Mouse (Mus musculus) ES-Bruce4 (cell line): ENCODE data around the gene Olfr560. TPM values are rescaled to one million over a fixed set of nuclear protein-coding genes. Genes with fewer than 3 reads are reported as not detected.

Experiments
- H3K27ac ChIP-seq: 2 replicates; pipeline ENCODE4 v1.5.1; 2012; ENCODE audit warnings: low read length, inconsistent platforms; ENCODE audit not compliant: insufficient read depth
- H3K27me3 ChIP-seq: 2 replicates; pipeline ENCODE4 v1.6.1; 2012; ENCODE audit warnings: mild to moderate bottlenecking, low read length, inconsistent platforms; ENCODE audit not compliant: control insufficient read depth, poor library complexity, insufficient read depth, severe bottlenecking
- H3K36me3 ChIP-seq: 2 replicates; pipeline ENCODE4 v1.6.1; 2012; ENCODE audit warnings: inconsistent platforms, mild to moderate bottlenecking, low read length, moderate library complexity; ENCODE audit not compliant: control insufficient read depth, poor library complexity, insufficient read depth, severe bottlenecking
- H3K4me1 ChIP-seq: one replicate; pipeline ENCODE4 v1.8.1; 2011; ENCODE audit warnings: low read length; ENCODE audit not compliant: control insufficient read depth, insufficient read depth
- H3K4me3 ChIP-seq: 2 replicates; pipeline ENCODE4 v1.5.1; 2011; ENCODE audit warnings: low read depth, mild to moderate bottlenecking, low read length
- H3K9ac ChIP-seq: 2 replicates; pipeline ENCODE4 v1.6.1; 2012; ENCODE audit warnings: low read depth, mild to moderate bottlenecking, inconsistent platforms; ENCODE audit not compliant: poor library complexity, severe bottlenecking
- H3K9me3 ChIP-seq: replicated peaks from 2 replicates; pipeline ENCODE4 v1.6.1; 2012; ENCODE audit warnings: mild to moderate bottlenecking, low read length, inconsistent platforms; ENCODE audit not compliant: control insufficient read depth, poor library complexity, insufficient read depth, severe bottlenecking
- CTCF ChIP-seq: IDR thresholded peaks from one replicate; pipeline ENCODE4 v1.8.1; 2011; ENCODE audit warnings: low read depth, low read length
- EP300 ChIP-seq: IDR thresholded peaks from 2 replicates; pipeline ENCODE4 v1.6.1; 2011; ENCODE audit warnings: low read depth, low read length; ENCODE audit not compliant: insufficient read depth
- POLR2A ChIP-seq: IDR thresholded peaks from one replicate; pipeline ENCODE4 v1.8.1; 2011; ENCODE audit warnings: low read length; ENCODE audit not compliant: insufficient read depth
- polyA plus RNA-seq: library from polyadenylated mRNA; stranded (reverse); fragments of >200 nt; gene quantifications from 2 replicates; pipeline ENCODE4 v1.2.4, GENCODE M21; 2011; ENCODE audit warnings: low read depth; ENCODE audit not compliant: missing spikeins, insufficient read depth, insufficient read length

Olfr560 gene
- polyA plus RNA-seq, 1 experiment: not detected

GRCm38 (mm10) chr7:102727391-102727790, 31.8 kb downstream of the Olfr560 start, which contains the start of gene Olfr559:
Gene Olfr559, minus strand, starts transcription at chr7:102727491.
- Histone ChIP-seq H3K9ac (no peak within 1 kb of the TSS), H3K4me1 (no peaks in the 10 kb centered on the region), H3K27me3 (no peaks in the 10 kb centered on the region), H3K36me3 (no peaks in the 10 kb centered on the region), H3K27ac (no peak within 1 kb of the TSS), H3K4me3 (no peak within 1 kb of the TSS), H3K9me3 (no peaks in the 10 kb centered on the region)
- TF ChIP-seq EP300 (no peak), CTCF (no peak), POLR2A (no peak)

- Histone ChIP-seq H3K27ac (no peak within 1 kb of the TSS), H3K9me3 (no peaks in the 10 kb centered on the region), H3K4me1 (no peaks in the 10 kb centered on the region), H3K36me3 (no peaks in the 10 kb centered on the region), H3K27me3 (no peaks in the 10 kb centered on the region), H3K9ac (no peak within 1 kb of the TSS), H3K4me3 (no peak within 1 kb of the TSS)
- TF ChIP-seq POLR2A: no peak
- no peak for TF ChIP-seq EP300
- TF ChIP-seq CTCF: no peak
Measured at GRCm38 (mm10) chr7:102718970-102719369, 40.2 kb downstream of the Olfr560 start, which contains the start of gene Olfr33. Gene Olfr33, minus strand, starts transcription at chr7:102719070.

DNA sequence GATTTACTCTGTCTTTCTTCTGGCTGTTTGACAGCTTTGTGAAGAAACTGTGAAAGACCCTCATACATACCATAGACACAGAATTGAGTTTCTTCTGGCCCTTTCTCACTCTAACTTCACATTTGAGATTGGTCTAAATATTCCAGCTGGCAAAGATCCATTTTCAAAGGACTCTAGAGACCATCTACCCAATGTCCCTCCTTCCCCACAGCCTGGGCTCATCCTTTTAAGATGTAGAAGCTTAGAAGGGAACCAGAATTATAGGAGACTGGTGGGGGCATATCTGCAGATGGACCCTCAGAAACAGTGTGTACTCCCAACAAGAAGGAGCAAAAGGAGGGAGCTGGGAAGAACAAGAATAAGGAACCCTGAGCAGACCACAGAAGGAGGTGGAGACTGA, 57.3 kb downstream of the Olfr560 start, which contains the start of gene Olfr558:
TSS of gene Olfr558 (plus strand) at position 301 of the 400 bp plus-strand sequence.
- no peak for TF ChIP-seq POLR2A
- TF ChIP-seq EP300: no peak
- TF ChIP-seq CTCF: no peak
- Histone ChIP-seq H3K9me3 (no peaks in the 10 kb centered on the region), H3K4me1 (no peaks in the 10 kb centered on the region), H3K27ac (no peak within 1 kb of the TSS), H3K4me3 (no peak within 1 kb of the TSS), H3K9ac (no peak within 1 kb of the TSS), H3K27me3 (no peaks in the 10 kb centered on the region), H3K36me3 (no peaks in the 10 kb centered on the region)

Other genes with a start within 250 kb of the Olfr560 start
- not detected in 2 replicates for gene Olfr547, start 224.6 kb downstream of the Olfr560 start, polyA plus RNA-seq
- not detected in 2 replicates for gene Olfr548-ps1, start 218.5 kb downstream of the Olfr560 start, polyA plus RNA-seq
- not detected in 2 replicates for gene Olfr549, start 209.5 kb downstream of the Olfr560 start, polyA plus RNA-seq
- gene Trim21, start 193.9 kb downstream of the Olfr560 start, polyA plus RNA-seq: 8.6 and 9.9 TPM in 2 replicates
- not detected in 2 replicates for gene Olfr550, start 187.9 kb downstream of the Olfr560 start, polyA plus RNA-seq
- gene Olfr551, start 167.5 kb downstream of the Olfr560 start, polyA plus RNA-seq: not detected in 2 replicates
- gene Olfr552, start 161.6 kb downstream of the Olfr560 start, polyA plus RNA-seq: not detected in 2 replicates
- not detected in 2 replicates for gene Olfr553, start 141.1 kb downstream of the Olfr560 start, polyA plus RNA-seq
- not detected in 2 replicates for gene Olfr554, start 120.9 kb downstream of the Olfr560 start, polyA plus RNA-seq
- not detected in 2 replicates for gene Olfr555, start 100.5 kb downstream of the Olfr560 start, polyA plus RNA-seq
- not detected in 2 replicates for gene Olfr556, start 94.5 kb downstream of the Olfr560 start, polyA plus RNA-seq
- gene Trim68, start 72.0 kb downstream of the Olfr560 start, polyA plus RNA-seq: 7.6 and 9.9 TPM in 2 replicates
- not detected in 2 replicates for gene Olfr557, start 63.5 kb downstream of the Olfr560 start, polyA plus RNA-seq
- not detected in 2 replicates for gene Olfr558, start 57.2 kb downstream of the Olfr560 start, polyA plus RNA-seq
- not detected in 2 replicates for gene Olfr33, start 40.3 kb downstream of the Olfr560 start, polyA plus RNA-seq
- not detected in 2 replicates for gene Olfr559, start 31.9 kb downstream of the Olfr560 start, polyA plus RNA-seq
- gene Olfr78, start 105 bp upstream of the Olfr560 start, polyA plus RNA-seq: not detected in 2 replicates
- gene Olfr561, start 11.9 kb upstream of the Olfr560 start, polyA plus RNA-seq: not detected in 2 replicates
- gene Olfr564, start 44.1 kb upstream of the Olfr560 start, polyA plus RNA-seq: not detected in 2 replicates
- gene Olfr566, start 99.4 kb upstream of the Olfr560 start, polyA plus RNA-seq: not detected in 2 replicates
- not detected in 2 replicates for gene Olfr568, start 117.8 kb upstream of the Olfr560 start, polyA plus RNA-seq
- gene Olfr569, start 131.5 kb upstream of the Olfr560 start, polyA plus RNA-seq: not detected in 2 replicates
- gene Olfr570, start 135.2 kb upstream of the Olfr560 start, polyA plus RNA-seq: not detected in 2 replicates
- 0.33 and 0.39 TPM in 2 replicates for gene Olfr571, start 158.2 kb upstream of the Olfr560 start, polyA plus RNA-seq
- gene Olfr572, start 165.0 kb upstream of the Olfr560 start, polyA plus RNA-seq: not detected in 2 replicates
- gene Olfr573-ps1, start 183.2 kb upstream of the Olfr560 start, polyA plus RNA-seq: not detected in 2 replicates
- gene Olfr574, start 189.1 kb upstream of the Olfr560 start, polyA plus RNA-seq: not detected in 2 replicates
- not detected in 2 replicates for gene Olfr575, start 199.4 kb upstream of the Olfr560 start, polyA plus RNA-seq
- 0.19 TPM in 1 of 2 replicates, not detected in the other for gene Olfr576, start 203.3 kb upstream of the Olfr560 start, polyA plus RNA-seq
- gene Olfr577, start 216.6 kb upstream of the Olfr560 start, polyA plus RNA-seq: not detected in 2 replicates
- gene Olfr578, start 230.0 kb upstream of the Olfr560 start, polyA plus RNA-seq: not detected in 2 replicates